Mouse (Mus musculus): ENCODE results near the gene Adat1. TPM values are rescaled to one million over a fixed set of nuclear protein-coding genes. Genes with fewer than 3 reads are reported as not detected.
"Not testable (repeated sequence)": the region's sequence is repeated elsewhere in the genome, so short reads cannot be mapped to it uniquely, and the experiment has no call there.

Gene Adat1
- total RNA-seq, 2 experiments from 2014 or later: 1.9 to 2.2 TPM

- not testable (repeated sequence) for DNase-seq
Measured at GRCm38 (mm10) chr8:111938076-111938985, 53.8 kb downstream of the Adat1 start.

- DNase-seq: no peak
Measured at GRCm38 (mm10) chr8:111937184-111937583, 54.9 kb downstream of the Adat1 start.

GRCm38 (mm10) chr8:111934201-111934600 lies 57.9 kb downstream of the Adat1 start:
- DNase-seq: no peak

GRCm38 (mm10) chr8:111933348-111934076 lies 58.6 kb downstream of the Adat1 start, which contains the start of gene Tmem231:
Gene Tmem231, minus strand, starts transcription at chr8:111933881.
- DNase-seq: peak; percentile 90 to 94

GRCm38 (mm10) chr8:111932580-111933336 lies 59.3 kb downstream of the Adat1 start:
- DNase-seq: peak; percentile 76 to 83

GRCm38 (mm10) chr8:111931721-111932120 lies 60.4 kb downstream of the Adat1 start:
- DNase-seq: no peak

- no peak for DNase-seq
Measured at GRCm38 (mm10) chr8:111929648-111930344, 62.3 kb downstream of the Adat1 start.

GRCm38 (mm10) chr8:111924976-111925375 lies 67.1 kb downstream of the Adat1 start:
- no peak for DNase-seq

GRCm38 (mm10) chr8:111923383-111923804 lies 68.7 kb downstream of the Adat1 start:
- peak; percentile 59 to 66 for DNase-seq

GRCm38 (mm10) chr8:111920971-111921370 lies 71.1 kb downstream of the Adat1 start:
- DNase-seq: no peak

GRCm38 (mm10) chr8:111919663-111920062 lies 72.4 kb downstream of the Adat1 start:
- no peak for DNase-seq

Other genes with a start within 250 kb of the Adat1 start
- 10 to 100 TPM; 18.9 to 19.1 TPM for gene Bcar1, start 248.5 kb downstream of the Adat1 start, total RNA-seq (2021)
- gene Cfdp1, start 138.0 kb downstream of the Adat1 start, total RNA-seq (2021): 10 to 100 TPM; 35.2 to 36.1 TPM
- gene Tmem170, start 115.6 kb downstream of the Adat1 start, total RNA-seq (2021): 1 to 10 TPM; 2.4 to 2.6 TPM
- gene Chst5, start 81.9 kb downstream of the Adat1 start, total RNA-seq (2021): not detected
- 1 to 10 TPM; 2.0 to 2.4 TPM for gene Tmem231, start 58.4 kb downstream of the Adat1 start, total RNA-seq (2021)
- 100 to 1,000 TPM; 137 to 139 TPM for gene Gabarapl2, start 51.6 kb downstream of the Adat1 start, total RNA-seq (2021)
- gene Kars, start 19.0 kb upstream of the Adat1 start, total RNA-seq (2021): 100 to 1,000 TPM in 1 of 2 experiments, 10 to 100 TPM in 1; 99.8 to 112 TPM
- 10 to 100 TPM; 10.9 to 12.9 TPM for gene Terf2ip, start 19.1 kb upstream of the Adat1 start, total RNA-seq (2021)
- gene Gm6793, start 22.7 kb upstream of the Adat1 start, total RNA-seq (2021): not detected